Mouse (Mus musculus): ENCODE measurements around the gene Lgi1.

DNA sequence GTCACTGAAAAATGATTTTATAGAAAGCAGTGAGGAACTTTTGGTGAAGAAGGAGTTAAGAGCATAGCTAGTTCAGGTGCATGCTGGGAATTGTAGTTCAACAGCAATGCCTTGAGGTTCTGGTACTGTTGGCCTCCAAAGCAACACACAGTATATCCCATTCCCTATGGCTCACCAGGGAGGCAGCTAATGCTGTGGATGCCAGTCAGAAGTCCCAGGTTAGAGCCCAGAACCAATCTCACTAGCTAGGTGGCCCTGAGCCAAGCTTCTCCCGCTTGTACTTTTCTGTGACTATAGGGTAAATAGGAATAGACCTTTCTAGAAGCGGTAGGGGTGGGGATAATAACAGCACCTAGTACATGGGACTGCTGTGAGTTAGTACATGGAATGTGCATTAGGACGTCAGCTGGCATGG lies 5.7 kb upstream of the Lgi1 start:
- TF ChIP-seq CTCF (IDR thresholded peaks at IDR 0.05; ENCODE audit: control insufficient read depth, insufficient read depth, insufficient replicate concordance, low read depth, low read length) (no peak), POLR2A (IDR thresholded peaks at IDR 0.05; ENCODE audit: control insufficient read depth, low read depth, low read length) (no peak)

Measured in testis, adult 2 months (tissue).